Mouse (Mus musculus): Measurements from ENCODE around the gene Oscp1. TPM values are rescaled to one million over a fixed set of nuclear protein-coding genes. Genes with fewer than 3 reads are reported as not detected.

Oscp1 gene
- polyA plus RNA-seq, 1 experiment from 2014 or later, result 13.7 TPM

Other genes starting within 250 kb of the Oscp1 start
- 0.51 and 0.85 TPM in 2 replicates for gene Csf3r, start 34.0 kb upstream of the Oscp1 start, polyA plus RNA-seq (2014; fragmentation: Nextera tagmentation; extraction: Ambion mirVana)
- gene Mrps15, start 11.6 kb upstream of the Oscp1 start, polyA plus RNA-seq (2014; fragmentation: Nextera tagmentation; extraction: Ambion mirVana), result 128 and 133 TPM in 2 replicates
- 52.0 and 54.1 TPM in 2 replicates for gene Lsm10, start 38.1 kb downstream of the Oscp1 start, polyA plus RNA-seq (2014; fragmentation: Nextera tagmentation; extraction: Ambion mirVana)
- gene Stk40, start 45.4 kb downstream of the Oscp1 start, polyA plus RNA-seq (2014; fragmentation: Nextera tagmentation; extraction: Ambion mirVana), result 26.8 and 32.1 TPM in 2 replicates
- 78.9 and 81.7 TPM in 2 replicates for gene Eva1b, start 89.2 kb downstream of the Oscp1 start, polyA plus RNA-seq (2014; fragmentation: Nextera tagmentation; extraction: Ambion mirVana)
- 7.8 and 7.9 TPM in 2 replicates for gene Sh3d21, start 104.9 kb downstream of the Oscp1 start, polyA plus RNA-seq (2014; fragmentation: Nextera tagmentation; extraction: Ambion mirVana)
- gene Thrap3, start 144.2 kb downstream of the Oscp1 start, polyA plus RNA-seq (2014; fragmentation: Nextera tagmentation; extraction: Ambion mirVana), result 185 and 198 TPM in 2 replicates
- gene Map7d1, start 197.8 kb downstream of the Oscp1 start, polyA plus RNA-seq (2014; fragmentation: Nextera tagmentation; extraction: Ambion mirVana), result 62.4 and 64.2 TPM in 2 replicates
- gene Trappc3, start 203.8 kb downstream of the Oscp1 start, polyA plus RNA-seq (2014; fragmentation: Nextera tagmentation; extraction: Ambion mirVana), result 32.9 and 33.0 TPM in 2 replicates
- 78.9 and 83.0 TPM in 2 replicates for gene Col8a2, start 228.2 kb downstream of the Oscp1 start, polyA plus RNA-seq (2014; fragmentation: Nextera tagmentation; extraction: Ambion mirVana)